Mouse (Mus musculus): ENCODE results near the gene Hist2h3b. TPM values are rescaled to one million over a fixed set of nuclear protein-coding genes. Genes with fewer than 3 reads are reported as not detected.

The Hist2h3b gene
- polyA plus RNA-seq, 1 experiment: 11.3 TPM

- H3K4me3 ChIP-seq (ENCODE audit: insufficient read depth, poor library complexity, severe bottlenecking): peak overlapping the region; percentile 25
- peaks cover 2% of the 10 kb centered on the region for H3K79me3 ChIP-seq (ENCODE audit: low read depth)
- H3ac ChIP-seq (ENCODE audit: control insufficient read depth, insufficient read length, low read depth): peak overlapping the region; percentile 35
- H3K36me3 ChIP-seq (ENCODE audit: control insufficient read depth, insufficient read depth): no peaks in the 10 kb centered on the region
- TF ChIP-seq USF1 (IDR thresholded peaks at IDR 0.05; ENCODE audit: low read depth) (no peak), MAX (IDR thresholded peaks at IDR 0.05) (no peak), CEBPB (IDR thresholded peaks at IDR 0.05; ENCODE audit: low read depth) (no peak), MYOG (IDR thresholded peaks at IDR 0.05; ENCODE audit: control insufficient read depth, extremely low read depth, insufficient read length) (no peak), MYOD1 (IDR thresholded peaks at IDR 0.05; ENCODE audit: control insufficient read depth, insufficient read length, low read depth) (no peak), CTCF (IDR thresholded peaks at IDR 0.05; ENCODE audit: control insufficient read depth, insufficient read depth, insufficient read length) (no peak), FOSL1 (IDR thresholded peaks at IDR 0.05; ENCODE audit: insufficient read depth, low read length, poor library complexity, severe bottlenecking) (no peak)
- no peaks in the 10 kb centered on the region for H3K79me2 ChIP-seq (ENCODE audit: control insufficient read depth, insufficient read depth)
- H3K27me3 ChIP-seq (ENCODE audit: control insufficient read depth, insufficient read depth, insufficient read length): no peaks in the 10 kb centered on the region
Observed at GRCm38 (mm10) chr3:96248141-96249033, 20.1 kb upstream of the Hist2h3b start.

GRCm38 (mm10) chr3:96249034-96249345, 19.5 kb upstream of the Hist2h3b start:
- no peaks in the 10 kb centered on the region for H3K27me3 ChIP-seq (ENCODE audit: control insufficient read depth, insufficient read depth, insufficient read length)
- no peaks in the 10 kb centered on the region for H3K36me3 ChIP-seq (ENCODE audit: control insufficient read depth, insufficient read depth)
- no peaks in the 10 kb centered on the region for H3K79me2 ChIP-seq (ENCODE audit: control insufficient read depth, insufficient read depth)
- H3K4me3 ChIP-seq (ENCODE audit: insufficient read depth, poor library complexity, severe bottlenecking): peak overlapping the region; percentile 3
- no peak overlapping the region for H3ac ChIP-seq (ENCODE audit: control insufficient read depth, insufficient read length, low read depth)
- TF ChIP-seq MYOD1 (IDR thresholded peaks at IDR 0.05; ENCODE audit: control insufficient read depth, insufficient read length, low read depth) (no peak), MAX (IDR thresholded peaks at IDR 0.05) (no peak), FOSL1 (IDR thresholded peaks at IDR 0.05; ENCODE audit: insufficient read depth, low read length, poor library complexity, severe bottlenecking) (no peak), CEBPB (IDR thresholded peaks at IDR 0.05; ENCODE audit: low read depth) (no peak), USF1 (IDR thresholded peaks at IDR 0.05; ENCODE audit: low read depth) (no peak), CTCF (IDR thresholded peaks at IDR 0.05; ENCODE audit: control insufficient read depth, insufficient read depth, insufficient read length) (no peak), MYOG (IDR thresholded peaks at IDR 0.05; ENCODE audit: control insufficient read depth, extremely low read depth, insufficient read length) (no peak)
- peaks cover 2% of the 10 kb centered on the region for H3K79me3 ChIP-seq (ENCODE audit: low read depth)

DNA sequence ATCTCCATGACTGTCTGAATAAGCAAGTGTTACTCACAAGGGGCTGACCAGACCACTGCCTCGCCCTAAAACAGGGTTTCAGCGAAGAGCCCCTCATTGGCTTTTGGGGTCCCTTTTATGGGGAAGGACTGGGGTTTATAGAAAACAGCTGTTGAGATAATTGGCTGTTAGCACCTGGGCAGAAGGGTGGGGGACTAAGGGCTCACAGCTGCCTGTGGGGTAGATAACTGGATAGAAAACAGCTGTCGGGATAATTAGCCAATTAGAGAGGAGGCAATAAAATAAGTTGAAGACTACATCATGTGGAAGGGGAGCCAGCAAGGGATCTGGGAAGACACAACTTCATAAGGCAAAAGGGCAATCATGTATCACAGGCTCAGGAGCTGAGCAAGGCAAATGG, 17.6 kb upstream of the Hist2h3b start:
- no peaks in the 10 kb centered on the region for H3K79me2 ChIP-seq (ENCODE audit: control insufficient read depth, insufficient read depth)
- H3K27me3 ChIP-seq (ENCODE audit: control insufficient read depth, insufficient read depth, insufficient read length): no peaks in the 10 kb centered on the region
- H3ac ChIP-seq (ENCODE audit: control insufficient read depth, insufficient read length, low read depth): no peak overlapping the region
- peaks cover 2% of the 10 kb centered on the region for H3K79me3 ChIP-seq (ENCODE audit: low read depth)
- no peaks in the 10 kb centered on the region for H3K36me3 ChIP-seq (ENCODE audit: control insufficient read depth, insufficient read depth)
- TF ChIP-seq MYOD1 (IDR thresholded peaks at IDR 0.05; ENCODE audit: control insufficient read depth, insufficient read length, low read depth) (no peak), MAX (IDR thresholded peaks at IDR 0.05) (no peak), FOSL1 (IDR thresholded peaks at IDR 0.05; ENCODE audit: insufficient read depth, low read length, poor library complexity, severe bottlenecking) (no peak), CEBPB (IDR thresholded peaks at IDR 0.05; ENCODE audit: low read depth) (no peak), CTCF (IDR thresholded peaks at IDR 0.05; ENCODE audit: control insufficient read depth, insufficient read depth, insufficient read length) (no peak), MYOG (IDR thresholded peaks at IDR 0.05; ENCODE audit: control insufficient read depth, extremely low read depth, insufficient read length) (no peak), USF1 (IDR thresholded peaks at IDR 0.05; ENCODE audit: low read depth) (no peak)
- H3K4me3 ChIP-seq (ENCODE audit: insufficient read depth, poor library complexity, severe bottlenecking): no peak overlapping the region

DNA sequence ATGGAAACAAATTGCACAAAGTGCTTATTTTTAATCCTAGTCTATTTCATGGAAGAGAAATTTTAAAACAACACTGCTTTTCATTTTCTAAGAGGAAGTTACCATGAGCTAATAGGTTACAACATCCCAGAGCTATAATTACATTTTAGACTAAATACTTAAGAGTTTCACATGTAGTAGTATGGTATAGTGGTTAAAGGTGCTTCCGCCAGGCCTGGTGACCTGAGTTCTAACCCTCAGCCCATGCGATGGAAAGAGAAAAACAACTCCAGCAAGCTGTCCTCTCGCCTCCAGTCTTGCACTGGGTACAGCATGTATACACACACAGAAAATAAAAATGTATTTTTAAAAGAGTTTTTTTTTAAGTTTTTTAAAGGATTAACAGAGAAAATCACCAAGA, 16.7 kb upstream of the Hist2h3b start:
- no peak for TF ChIP-seq USF1 (IDR thresholded peaks at IDR 0.05; ENCODE audit: low read depth)
- TF ChIP-seq FOSL1 (IDR thresholded peaks at IDR 0.05; ENCODE audit: insufficient read depth, low read length, poor library complexity, severe bottlenecking): no peak
- no peak for TF ChIP-seq MYOG (IDR thresholded peaks at IDR 0.05; ENCODE audit: control insufficient read depth, extremely low read depth, insufficient read length)
- TF ChIP-seq MYOD1 (IDR thresholded peaks at IDR 0.05; ENCODE audit: control insufficient read depth, insufficient read length, low read depth): no peak
- TF ChIP-seq CTCF (IDR thresholded peaks at IDR 0.05; ENCODE audit: control insufficient read depth, insufficient read depth, insufficient read length): no peak
- H3K27me3 ChIP-seq (ENCODE audit: control insufficient read depth, insufficient read depth, insufficient read length): no peaks in the 10 kb centered on the region
- H3ac ChIP-seq (ENCODE audit: control insufficient read depth, insufficient read length, low read depth): no peak overlapping the region
- H3K79me2 ChIP-seq (ENCODE audit: control insufficient read depth, insufficient read depth): no peaks in the 10 kb centered on the region
- no peak overlapping the region for H3K4me3 ChIP-seq (ENCODE audit: insufficient read depth, poor library complexity, severe bottlenecking)
- H3K36me3 ChIP-seq (ENCODE audit: control insufficient read depth, insufficient read depth): no peaks in the 10 kb centered on the region
- H3K79me3 ChIP-seq (ENCODE audit: low read depth): peaks cover 2% of the 10 kb centered on the region

GRCm38 (mm10) chr3:96254683-96255355, 13.6 kb upstream of the Hist2h3b start:
- no peaks in the 10 kb centered on the region for H3K27me3 ChIP-seq (ENCODE audit: control insufficient read depth, insufficient read depth, insufficient read length)
- no peak overlapping the region for H3ac ChIP-seq (ENCODE audit: control insufficient read depth, insufficient read length, low read depth)
- H3K79me2 ChIP-seq (ENCODE audit: control insufficient read depth, insufficient read depth): no peaks in the 10 kb centered on the region
- no peaks in the 10 kb centered on the region for H3K79me3 ChIP-seq (ENCODE audit: low read depth)
- TF ChIP-seq MYOD1 (IDR thresholded peaks at IDR 0.05; ENCODE audit: control insufficient read depth, insufficient read length, low read depth) (no peak), USF1 (IDR thresholded peaks at IDR 0.05; ENCODE audit: low read depth) (no peak), CTCF (IDR thresholded peaks at IDR 0.05; ENCODE audit: control insufficient read depth, insufficient read depth, insufficient read length) (no peak), MAX (IDR thresholded peaks at IDR 0.05) (no peak)
- no peaks in the 10 kb centered on the region for H3K36me3 ChIP-seq (ENCODE audit: control insufficient read depth, insufficient read depth)
- no peak overlapping the region for H3K4me3 ChIP-seq (ENCODE audit: insufficient read depth, poor library complexity, severe bottlenecking)
